Mouse (Mus musculus): ENCODE results near the gene Kyat1. TPM values are rescaled to one million over a fixed set of nuclear protein-coding genes. Genes with fewer than 3 reads are reported as not detected.

Gene Kyat1
- total RNA-seq (2021), result 25.7 and 28.7 TPM in 2 replicates
- long read RNA-seq, transcript Kyat1-206 (14 exons, 2,026 nt), result minor isoform, 11 of 106 reads
- long read RNA-seq, transcript Kyat1-201 (13 exons, 1,876 nt), result major isoform, 53 of 106 reads
- long read RNA-seq, partial matches to known transcripts, result 8 of 106 reads
- long read RNA-seq, other reads (novel, unspliced or antisense), result 32 of 106 reads

DNA sequence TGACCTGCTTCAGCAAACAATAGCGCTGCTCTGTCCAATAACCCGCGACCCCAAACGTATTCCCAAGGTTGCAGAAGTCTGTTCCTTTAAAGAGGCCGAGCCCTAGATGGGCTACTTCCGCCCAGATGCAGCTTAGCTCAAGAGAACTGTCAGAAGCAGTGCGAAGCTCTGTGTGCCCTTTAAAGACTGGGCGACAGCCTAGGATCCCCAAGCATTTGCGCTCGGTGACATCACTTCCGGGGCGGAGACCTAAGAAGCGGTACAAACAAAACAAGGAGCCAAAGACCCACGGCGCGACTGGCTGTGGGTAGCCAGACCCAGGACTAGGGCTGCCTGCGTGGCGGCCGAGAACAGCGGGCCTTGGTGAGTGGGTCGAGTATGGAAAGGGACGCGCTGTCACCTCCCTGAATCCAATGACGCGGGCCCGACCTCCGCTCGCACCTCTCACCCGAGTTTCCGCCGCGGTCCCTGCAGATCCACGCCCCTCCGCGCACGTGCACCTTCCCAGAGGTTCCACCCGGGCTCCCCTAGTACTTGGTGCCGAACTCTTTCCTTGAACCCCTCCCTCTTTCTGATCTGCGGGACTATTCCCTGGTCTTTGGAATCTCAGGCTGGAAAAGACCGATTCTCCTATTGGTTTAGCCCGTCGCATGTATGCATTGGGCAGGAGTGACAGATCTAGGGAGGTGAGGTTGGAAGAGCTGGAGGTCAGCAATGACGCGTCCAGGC is at the start of gene Kyat1:
Gene Kyat1, minus strand, starts transcription at position 219 of the 729 bp plus-strand sequence.
- peak; percentile 92 for DNase-seq

DNA sequence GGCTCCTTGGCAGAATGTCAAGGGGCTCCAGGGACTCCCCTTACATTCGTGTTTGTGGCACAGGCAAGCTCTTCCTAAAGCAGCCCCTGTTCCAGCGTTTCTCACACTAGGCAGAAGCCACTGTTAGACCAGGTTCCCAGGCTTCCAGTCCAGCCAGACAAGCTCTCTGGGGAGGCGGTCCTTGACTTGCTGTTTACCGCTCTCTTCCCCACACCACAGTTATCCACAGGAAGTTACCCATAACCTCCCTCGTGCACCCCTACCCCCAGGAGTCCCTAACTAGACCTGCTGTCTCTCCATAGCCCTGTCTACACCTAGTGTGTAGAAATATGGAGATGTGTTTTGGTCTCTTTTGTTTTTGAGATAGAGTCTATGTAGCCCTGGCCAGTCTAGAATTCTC is 48.2 kb upstream of the Kyat1 start:
- no peak for DNase-seq

DNA sequence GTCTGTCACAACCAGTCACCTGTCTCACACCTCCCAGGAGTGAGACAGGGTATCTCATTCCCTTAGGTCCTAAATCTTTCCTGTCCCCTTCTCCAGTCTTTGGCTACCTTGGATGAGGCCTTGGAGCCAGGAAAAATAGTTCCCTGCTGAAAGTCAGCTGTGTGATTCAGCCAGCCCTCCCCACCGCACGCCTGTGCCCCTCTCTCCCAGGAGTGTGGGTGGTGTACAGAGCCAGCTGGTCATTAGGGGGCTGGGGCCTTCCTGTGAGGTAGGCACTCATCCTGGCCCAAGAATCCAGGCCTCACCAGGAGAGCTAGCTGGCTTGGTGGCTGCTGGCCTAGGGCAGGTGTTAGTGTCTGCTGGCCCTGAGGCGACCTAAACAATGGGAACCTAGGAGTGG is 46.9 kb upstream of the Kyat1 start:
- DNase-seq, result peak; percentile 49

DNA sequence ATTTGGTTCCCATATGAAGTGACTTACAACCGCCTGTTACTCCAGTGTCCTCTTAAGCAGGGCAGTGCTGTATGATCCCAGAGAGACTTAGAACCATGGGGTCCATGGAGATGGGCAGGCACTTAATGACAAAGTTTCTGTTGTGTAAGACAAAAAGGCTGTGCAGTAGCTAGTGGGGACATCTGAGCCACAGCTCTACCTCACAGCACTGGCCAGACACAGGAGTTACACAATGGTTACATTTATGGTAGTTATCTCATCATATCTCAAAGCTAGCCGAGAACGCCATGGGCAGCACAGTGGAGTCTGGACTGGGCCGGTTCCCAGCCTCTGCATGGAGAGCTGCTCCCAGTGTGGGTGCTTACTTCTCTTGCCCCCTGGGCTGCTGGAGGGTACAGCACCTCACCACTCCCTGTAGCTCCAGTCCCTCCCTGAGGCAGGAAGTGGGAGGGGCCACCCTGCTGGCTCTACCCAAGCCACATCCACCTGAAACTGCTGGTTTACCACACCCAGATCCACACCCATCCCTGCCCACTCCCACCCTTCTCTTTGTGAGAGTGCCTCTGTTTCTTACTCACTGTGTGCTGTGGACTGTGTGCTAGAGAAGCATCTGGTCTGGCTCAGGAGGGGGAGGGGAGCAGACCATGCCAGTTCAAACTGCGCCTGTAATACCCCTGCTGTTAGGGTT is 45.9 kb upstream of the Kyat1 start:
- no peak for DNase-seq

DNA sequence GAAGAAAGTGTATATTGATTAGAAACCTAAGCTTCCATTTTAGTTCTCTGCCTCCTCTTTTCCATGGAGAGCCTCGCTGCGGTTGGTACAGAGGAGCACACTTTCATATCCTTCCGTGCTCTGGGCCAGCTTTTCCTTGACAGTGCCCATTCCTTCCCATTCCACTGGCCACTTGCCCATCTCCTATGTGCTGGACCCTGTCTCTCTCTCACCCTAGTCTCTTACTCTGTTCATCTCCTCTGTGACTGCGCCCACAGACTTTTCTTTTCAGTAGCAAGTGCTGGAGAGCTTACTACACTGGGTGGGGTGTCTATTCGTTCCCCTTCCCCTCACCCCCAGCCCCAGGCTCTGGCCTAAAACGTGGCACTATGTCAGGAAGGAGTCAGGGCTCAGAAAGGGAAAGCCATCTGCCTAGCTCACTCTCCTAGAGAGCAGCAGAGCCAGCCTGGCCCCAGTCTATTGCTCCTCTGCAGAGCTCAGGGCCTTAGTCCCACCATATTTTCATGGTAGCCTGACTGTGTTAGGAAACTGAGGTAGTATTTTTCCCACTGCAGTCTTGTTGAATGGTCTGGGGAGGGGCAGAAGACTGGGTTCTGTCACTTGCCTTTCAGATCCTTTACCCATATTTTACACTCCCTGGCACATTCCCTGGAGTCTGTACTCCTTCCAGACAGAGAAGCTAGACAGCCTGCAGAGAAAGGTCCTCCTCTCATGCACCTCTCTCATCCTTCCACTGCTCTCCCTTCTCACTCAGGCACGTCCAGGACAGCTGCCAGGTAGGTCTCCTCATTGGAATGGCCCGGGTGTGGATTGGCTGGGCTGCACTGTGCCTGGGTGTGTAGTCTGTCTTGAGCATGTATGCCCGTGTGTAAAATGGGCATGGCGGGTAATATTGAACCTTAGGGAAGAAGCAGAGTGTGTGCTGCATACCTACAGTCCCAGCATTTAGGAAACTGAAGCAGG is 44.8 kb upstream of the Kyat1 start:
- DNase-seq, result no peak

DNA sequence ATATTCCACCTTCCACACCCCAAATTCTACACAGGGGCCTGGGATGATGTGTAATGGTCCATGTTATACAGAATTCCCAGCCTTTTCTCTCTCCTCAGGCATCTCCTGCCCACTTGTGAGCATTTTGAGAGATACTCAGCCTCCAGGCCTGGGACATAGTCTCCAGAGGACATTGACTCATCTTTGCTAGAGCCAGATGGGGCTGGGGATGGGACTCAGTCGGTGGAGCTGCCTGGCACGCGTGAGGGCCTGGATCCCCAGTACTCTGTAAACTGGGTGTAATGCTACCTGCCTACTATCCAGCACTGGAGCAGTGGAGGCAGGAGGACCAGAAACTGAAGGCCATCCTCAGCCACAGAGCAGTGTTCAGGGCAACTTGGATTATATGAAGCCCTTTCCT is 43.5 kb upstream of the Kyat1 start:
- no peak for DNase-seq

DNA sequence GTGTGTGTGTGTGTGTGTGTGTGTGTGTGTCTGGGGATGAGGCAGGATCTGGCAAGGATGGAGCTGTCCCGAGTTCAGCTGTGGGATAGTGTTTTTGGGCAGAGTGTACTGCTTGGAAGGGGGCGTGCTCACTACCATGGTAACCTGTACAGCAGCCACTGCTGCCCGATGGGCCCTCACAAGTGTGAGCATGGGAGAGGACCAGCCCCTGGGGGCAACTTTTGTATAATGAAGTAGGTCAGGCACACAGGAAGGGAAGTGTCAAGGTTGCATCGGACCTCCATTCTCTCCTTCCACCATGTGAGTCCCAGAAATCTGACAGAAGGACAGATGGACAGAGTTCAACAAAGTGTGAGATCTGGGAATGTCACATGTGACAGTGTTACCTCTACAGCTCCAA is 42.0 kb upstream of the Kyat1 start:
- no peak for DNase-seq

DNA sequence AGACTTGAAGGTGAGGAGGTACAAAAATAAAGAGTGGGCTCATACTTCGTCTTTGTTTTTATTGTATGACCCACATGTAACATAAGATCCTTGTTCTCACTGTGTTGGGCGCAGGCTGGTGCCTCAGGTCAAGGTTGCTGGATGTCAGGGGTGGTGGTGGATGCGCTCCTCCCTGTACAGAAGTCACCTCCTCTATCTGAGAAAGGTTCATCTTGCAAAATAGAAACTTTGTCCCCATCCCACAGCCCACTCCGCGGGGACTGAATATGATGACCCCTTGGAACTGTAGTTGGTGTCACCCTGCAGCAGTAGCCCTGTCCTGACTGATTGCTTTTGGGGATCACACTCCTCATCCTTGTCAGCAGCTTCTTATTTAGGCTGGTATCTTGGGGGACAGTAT is 41.4 kb upstream of the Kyat1 start:
- DNase-seq, result no peak

DNA sequence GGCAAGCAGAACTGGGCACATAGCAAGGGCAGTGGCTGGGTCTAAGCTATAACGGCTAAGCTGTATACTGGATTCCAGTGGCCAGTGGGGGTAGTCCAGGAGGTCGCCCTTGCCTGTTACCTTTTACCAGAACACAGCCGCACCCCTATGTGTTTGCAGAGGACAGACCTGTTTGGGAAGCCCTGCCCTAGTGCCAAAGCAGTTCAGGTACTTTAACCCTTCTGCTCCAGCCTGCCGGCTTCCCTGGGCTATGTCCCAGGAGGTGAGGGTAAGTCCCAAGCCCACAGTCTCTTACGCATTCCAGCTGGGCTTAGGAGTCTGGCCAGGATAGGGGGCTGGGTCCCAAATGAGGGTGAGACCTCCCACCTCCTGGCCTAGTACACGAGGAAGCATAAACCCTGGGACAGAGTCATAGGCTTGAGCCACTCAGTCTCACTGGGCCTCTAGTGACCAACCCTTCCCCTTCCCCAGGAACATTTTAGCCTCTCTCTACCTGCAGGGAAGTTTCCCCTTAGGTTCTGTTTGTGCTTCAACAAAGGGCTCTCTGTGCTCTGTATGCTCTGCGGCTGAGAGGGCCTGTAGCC is 39.0 kb upstream of the Kyat1 start:
- DNase-seq, result no peak

DNA sequence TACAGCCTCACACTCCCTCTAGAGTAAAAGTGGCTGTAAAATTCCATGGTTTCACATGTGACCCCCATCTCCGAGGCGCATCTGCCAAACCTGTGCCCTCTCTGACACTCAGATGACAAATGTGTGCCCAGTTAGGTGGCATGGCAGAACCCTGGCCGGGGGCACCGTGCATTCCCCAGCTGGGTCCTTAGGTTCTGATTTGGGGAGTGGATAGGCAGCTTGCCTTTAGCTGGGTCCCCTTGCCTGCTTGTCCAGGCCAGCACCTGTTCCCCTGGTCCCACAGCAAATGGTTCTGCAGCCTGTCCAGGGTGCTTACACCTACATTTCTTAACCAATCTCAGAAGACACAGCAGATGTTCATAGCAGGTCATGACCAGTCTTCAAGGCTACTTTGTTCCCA is 37.7 kb upstream of the Kyat1 start:
- no peak for DNase-seq

DNA sequence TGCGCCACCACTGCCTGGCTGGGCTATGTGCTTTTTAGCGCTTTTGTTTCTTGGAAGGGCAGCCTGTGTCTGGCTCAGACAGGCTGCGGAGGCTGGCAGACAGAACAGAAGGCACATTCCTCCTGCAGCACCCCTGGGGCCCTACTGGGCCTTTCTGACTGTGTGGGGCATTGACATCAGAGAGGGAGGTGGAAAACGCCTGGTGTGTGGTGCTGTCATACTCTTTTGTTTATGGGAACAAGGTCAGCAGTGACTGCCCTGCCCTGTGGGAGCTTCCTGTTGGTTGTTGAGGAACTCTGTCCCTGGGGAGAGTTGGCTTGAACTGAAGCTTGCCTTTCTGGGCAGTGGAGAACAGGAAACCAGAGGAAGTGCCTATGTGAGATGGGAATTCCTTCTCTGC is 36.9 kb upstream of the Kyat1 start:
- peak; percentile 59 for DNase-seq

DNA sequence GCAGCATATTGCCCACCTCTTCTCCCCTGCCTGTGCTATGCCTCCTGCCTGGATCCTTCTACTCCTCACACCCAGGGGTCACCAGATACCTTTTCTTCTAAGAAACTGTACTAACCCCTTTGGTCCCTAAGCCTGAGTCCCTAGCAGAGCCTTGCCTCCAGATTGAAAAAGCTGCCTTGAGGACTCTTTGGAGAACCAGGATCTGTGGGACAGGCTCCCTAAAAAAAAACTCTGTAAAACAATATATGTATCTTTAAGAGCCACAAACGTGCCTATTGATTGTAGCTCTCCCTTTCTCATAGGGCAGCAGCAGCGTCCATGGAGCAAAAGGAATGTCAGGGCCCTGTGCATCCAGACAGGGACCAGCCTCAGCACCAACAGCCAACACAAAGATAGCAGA is 34.6 kb upstream of the Kyat1 start, which contains the start of gene Gm28035:
Gene Gm28035, plus strand, starts transcription at position 301 of the 400 bp plus-strand sequence.
- no peak for DNase-seq

DNA sequence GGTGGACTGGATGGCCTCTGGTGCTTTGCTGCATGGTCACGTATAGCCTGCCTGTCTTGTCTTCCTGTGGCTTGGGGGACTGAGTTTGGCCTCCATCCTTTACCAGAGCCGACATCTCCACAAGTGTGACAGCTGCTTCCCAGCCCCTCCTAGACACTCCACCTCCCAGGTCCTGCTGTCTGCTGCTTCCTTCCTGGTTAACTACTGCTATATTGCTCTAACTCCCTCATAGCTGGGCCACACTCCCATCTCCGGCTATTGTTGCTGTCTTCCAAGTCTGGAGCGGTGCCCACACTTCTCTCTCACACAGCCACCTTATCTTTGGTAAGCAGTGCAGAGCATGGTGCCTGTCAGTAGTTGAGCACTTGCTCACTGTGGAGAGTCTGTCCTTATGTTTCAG is 34.1 kb upstream of the Kyat1 start:
- no peak for DNase-seq

DNA sequence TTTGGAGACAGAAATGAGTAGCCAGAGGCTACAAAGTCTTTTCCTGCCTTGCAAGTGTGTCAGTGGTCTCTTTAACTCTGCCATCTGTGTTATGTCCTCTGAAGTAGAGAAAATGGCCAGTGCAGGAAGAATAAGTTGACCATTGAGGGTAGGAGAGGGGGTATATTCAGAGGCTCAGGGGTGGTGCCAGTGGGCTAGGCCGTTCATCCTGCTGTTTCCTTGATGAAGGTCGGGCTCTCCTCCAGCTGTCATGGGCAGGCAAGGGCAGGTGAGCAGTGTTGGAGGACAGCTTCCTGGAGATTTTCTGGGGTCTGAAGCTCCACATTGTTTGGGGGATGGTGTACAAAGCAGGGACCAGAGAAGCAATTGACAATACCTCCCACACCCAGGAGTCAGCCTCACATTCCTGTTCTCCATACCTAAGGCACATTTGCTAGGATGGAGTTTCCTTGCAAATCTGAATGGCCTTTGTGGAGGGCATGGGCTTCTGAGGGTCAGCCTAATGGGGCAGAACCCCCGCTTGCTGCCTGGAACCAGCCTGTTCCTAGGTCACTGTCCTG is 33.3 kb upstream of the Kyat1 start:
- DNase-seq, result no peak

DNA sequence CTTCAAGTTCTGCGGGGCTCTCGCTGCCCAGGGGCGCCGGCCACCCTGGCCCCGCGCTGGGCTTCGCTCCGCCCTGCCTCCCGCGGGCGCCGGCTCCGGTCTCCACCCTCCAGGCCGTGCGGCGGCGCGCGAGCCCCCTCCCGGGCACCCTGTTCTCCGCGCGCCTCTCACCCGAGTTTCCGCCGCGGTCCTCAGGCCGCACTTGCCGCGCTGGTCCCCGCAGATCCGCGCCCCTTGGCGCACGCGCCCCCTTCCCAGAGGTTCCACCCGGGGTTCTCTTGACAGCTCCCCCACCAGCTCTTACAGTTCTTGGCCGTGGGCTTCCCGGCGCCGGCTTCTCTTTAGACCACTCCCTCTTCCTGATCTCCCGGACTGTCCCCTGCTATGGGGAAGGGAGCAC is 32.2 kb upstream of the Kyat1 start:
- peak; percentile 81 for DNase-seq

DNA sequence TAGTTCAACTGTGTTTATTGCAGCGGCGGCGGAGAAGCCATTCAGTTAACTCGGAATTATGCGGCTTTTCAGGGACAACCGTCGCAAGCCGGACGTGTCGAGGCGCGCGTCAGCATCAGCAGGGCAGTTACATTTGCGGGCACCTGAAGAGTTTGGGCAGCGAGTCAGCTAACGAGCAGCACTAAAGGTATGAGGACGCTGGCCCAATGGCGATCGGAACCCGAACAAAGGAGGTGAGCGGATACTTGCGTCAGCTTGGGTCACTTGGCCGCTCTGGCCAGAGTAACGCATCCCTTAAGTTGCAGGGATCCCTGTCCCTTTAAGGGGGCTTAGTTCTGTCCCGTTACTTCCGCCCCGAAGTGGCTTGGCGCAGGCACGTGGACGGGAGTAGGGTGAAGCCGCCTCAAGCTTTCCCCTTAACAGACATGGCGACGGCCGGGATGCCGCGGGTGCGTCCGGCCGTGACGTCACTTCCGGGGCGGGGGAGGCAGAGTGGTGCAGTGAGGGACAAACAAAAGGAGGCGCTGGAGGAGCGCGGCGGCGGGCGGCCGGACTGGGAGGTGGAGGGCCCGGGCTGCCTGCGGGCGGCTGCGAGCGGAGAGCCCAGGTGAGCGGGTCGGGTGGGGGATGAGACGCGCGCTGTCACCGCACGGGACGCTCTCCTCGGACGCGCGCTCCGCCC is 31.7 kb upstream of the Kyat1 start, which contains the start of gene Lrrc8a:
Gene Lrrc8a, plus strand, starts transcription at position 517 of the 682 bp plus-strand sequence.
- DNase-seq, result peak; percentile 100

DNA sequence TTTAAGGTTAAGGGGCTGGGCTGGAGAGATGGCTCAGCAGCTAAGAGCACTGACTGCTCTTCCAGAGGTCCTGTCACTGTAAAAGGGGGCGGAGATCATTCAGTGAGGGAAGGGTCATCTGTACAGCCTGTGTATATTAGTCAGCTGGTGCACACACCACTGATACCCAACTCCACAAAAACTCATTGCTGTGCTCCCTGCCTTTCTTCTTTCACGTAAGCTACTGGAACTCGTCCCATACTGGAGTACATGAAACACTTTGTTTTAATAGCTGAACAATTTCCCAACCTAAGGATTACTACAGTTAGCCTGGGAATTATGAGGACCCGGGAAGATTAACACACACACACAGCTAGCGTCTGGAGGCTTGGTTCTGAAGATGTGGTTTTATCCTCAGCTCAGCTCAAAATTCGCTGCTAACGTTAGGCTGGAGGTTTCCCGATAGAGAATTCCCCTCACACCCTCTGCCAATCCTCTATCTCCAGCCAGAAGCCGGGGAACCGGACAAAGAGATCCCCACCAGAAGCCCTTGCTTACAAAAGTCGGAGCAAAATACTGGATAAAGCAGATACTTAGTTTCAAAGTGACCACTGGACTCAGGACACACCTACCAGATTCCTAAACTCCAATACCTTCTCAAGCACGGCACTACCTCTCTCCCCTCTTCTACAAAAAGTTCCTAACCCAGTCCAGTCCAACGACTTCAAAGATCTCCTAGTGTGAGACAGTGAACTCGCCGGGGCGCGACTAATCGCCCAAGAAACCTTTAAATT is 31.0 kb upstream of the Kyat1 start:
- DNase-seq, result no peak

DNA sequence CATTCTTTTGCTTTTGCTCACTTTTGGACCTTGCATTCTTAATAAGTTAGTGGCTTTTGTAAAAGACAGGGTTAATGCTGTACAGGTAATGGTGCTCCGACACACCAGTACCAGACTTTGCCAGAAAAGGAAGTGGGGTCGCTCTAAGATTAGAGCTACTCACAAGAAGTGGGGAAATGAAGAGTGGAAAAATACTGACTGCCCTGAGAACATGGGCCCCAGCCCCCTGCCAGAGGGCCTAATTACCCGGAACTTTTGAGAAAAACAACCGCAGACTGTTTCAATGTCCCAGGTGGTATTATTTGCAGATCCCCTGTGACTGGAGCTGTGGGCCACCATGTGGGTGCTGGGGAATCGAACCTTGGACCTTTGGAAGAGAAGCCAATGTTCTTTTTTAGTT is 29.9 kb upstream of the Kyat1 start:
- no peak for DNase-seq

DNA sequence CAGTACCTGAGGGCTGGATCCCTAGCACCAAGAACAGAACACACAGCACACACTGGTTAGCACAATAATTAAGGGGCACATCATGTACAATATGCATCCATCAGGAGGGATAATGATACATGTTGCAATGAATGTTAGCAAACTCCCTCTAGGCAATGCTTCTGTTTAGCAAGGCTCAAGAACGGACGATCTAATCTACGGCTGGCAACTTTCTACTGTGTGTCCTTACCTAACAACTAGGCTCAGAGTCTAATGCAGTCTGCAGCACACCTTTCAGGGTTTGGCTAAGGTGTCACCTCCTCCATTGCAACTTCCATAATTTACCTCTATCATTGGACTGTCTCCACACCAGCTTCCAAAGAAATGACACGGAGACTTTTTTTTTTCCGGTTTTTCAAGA is 10.6 kb upstream of the Kyat1 start:
- no peak for DNase-seq

DNA sequence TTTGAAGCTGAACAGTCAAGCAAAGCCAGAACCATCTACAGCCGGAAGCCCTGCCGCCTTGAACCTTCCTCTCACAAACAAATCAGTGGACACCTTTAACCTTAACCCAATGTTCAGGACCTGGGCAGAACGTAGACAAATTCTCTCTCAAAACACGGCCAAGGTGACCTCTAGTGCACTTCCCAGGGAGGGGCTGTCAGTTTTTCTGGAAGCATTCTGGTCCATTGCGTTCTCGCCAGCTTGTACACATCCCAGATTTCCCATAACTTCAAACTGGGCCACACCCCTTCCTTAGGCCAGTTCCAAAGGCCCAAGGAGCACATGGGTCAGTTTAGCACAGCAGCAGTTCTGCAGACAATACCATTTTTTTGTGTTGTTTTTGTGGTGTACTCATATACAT is 9.8 kb upstream of the Kyat1 start:
- no peak for DNase-seq

All from adrenal gland, postnatal 25 days (tissue).